Mouse (Mus musculus) CH12.LX (cell line): Measurements from ENCODE around the gene Idh3g.

Experiments used
- CHD2 ChIP-seq: IDR thresholded peaks from 2 replicates; pipeline ENCODE4 v1.6.1; 2011; ENCODE audit warnings: low read length, improper control_type of control experiment
- GABPA ChIP-seq: IDR thresholded peaks from 2 replicates; pipeline ENCODE4 v1.6.1; 2012; ENCODE audit warnings: low read depth, low read length, improper control_type of control experiment, inconsistent platforms; ENCODE audit not compliant: insufficient replicate concordance
- UBTF ChIP-seq: IDR thresholded peaks from 2 replicates; pipeline ENCODE4 v1.6.1; 2012; ENCODE audit warnings: low read depth, mild to moderate bottlenecking, inconsistent platforms, low read length, improper control_type of control experiment, moderate library complexity

DNA sequence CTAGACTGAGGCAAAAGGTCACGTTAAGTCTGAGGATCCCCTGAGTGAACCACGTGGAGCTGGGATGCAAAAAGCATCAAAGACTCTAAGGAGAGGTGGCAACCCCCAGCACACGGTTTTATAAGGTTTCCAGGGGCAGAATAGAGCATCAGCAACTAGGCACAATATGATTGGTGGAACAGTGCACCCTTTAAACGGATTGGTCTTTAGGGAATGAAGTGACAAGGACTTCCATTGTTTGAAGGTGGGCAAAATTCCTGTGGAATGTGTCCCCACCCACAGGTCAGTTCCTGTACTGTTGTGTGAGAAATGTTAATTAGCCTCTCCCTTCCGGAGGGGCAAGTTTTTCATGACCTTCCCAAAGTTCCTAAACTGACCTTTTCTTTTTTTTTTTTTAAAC lies 47.5 kb downstream of the Idh3g start:
- no peak for TF ChIP-seq GABPA
- TF ChIP-seq UBTF = no peak
- TF ChIP-seq CHD2 = no peak
